Mouse (Mus musculus) testis, adult 2 months (tissue): ENCODE measurements around the gene Ctf1.
"Not testable (repeated sequence)": the region's sequence is repeated elsewhere in the genome, so short reads cannot be mapped to it uniquely, and the experiment has no call there.

Experiments
- CTCF ChIP-seq: fragments of 200-500 bp; IDR thresholded peaks from 2 replicates; pipeline ENCODE4 v1.5.1; 2012; ENCODE audit warnings: low read depth, mild to moderate bottlenecking, inconsistent platforms, low read length, moderate library complexity; ENCODE audit not compliant: control insufficient read depth, insufficient read depth, insufficient replicate concordance
- POLR2A ChIP-seq: fragments of 200-500 bp; IDR thresholded peaks from 2 replicates; pipeline ENCODE4 v1.6.1; 2012; ENCODE audit warnings: low read depth, mild to moderate bottlenecking, inconsistent platforms, low read length, moderate library complexity; ENCODE audit not compliant: control insufficient read depth

- not testable (repeated sequence) for TF ChIP-seq POLR2A, CTCF
Measured at GRCm38 (mm10) chr7:127693730-127694129, 18.8 kb upstream of the Ctf1 start.
